Mouse (Mus musculus) ES-Bruce4 (cell line): Measurements from ENCODE around the gene Foxb1.

Experiments
- CTCF ChIP-seq: IDR thresholded peaks from one replicate; pipeline ENCODE4 v1.8.1; 2011; ENCODE audit warnings: low read depth, low read length
- EP300 ChIP-seq: IDR thresholded peaks from 2 replicates; pipeline ENCODE4 v1.6.1; 2011; ENCODE audit warnings: low read depth, low read length; ENCODE audit not compliant: insufficient read depth
- POLR2A ChIP-seq: IDR thresholded peaks from one replicate; pipeline ENCODE4 v1.8.1; 2011; ENCODE audit warnings: low read length; ENCODE audit not compliant: insufficient read depth

DNA sequence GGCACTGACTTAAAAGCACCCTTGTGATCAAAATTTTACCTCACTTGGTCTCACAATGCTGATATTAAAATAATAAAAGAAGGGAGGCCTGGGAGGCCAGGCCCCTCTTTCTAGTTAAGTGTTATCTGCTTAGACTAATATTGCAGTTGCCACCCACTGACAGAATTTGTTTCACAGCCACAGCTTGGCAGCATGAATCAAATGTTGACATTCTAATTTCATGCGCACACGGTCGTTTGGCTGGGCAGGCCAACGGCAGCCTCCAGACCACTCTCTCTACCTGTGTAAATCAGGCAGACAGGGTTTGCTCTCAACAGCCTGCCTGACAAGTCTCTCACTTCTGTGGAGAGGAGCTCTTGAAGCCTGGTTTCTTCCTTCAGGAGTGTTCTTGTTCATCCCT, 44.4 kb downstream of the Foxb1 start:
- no peak for TF ChIP-seq CTCF
- TF ChIP-seq EP300 = no peak
- no peak for TF ChIP-seq POLR2A
